Mouse (Mus musculus) liver, postnatal 0 days (tissue): ENCODE results near the gene Spata31d1b.

Experiments used
- CTCF ChIP-seq: sonication (generic); IDR thresholded peaks from 2 replicates; pipeline ENCODE4 v1.5.1; 2016; ENCODE audit warnings: antibody characterized with exemption, low read depth
- EP300 ChIP-seq: IDR thresholded peaks from 2 replicates; pipeline ENCODE4 v1.6.1; 2016; ENCODE audit warnings: antibody characterized with exemption, low read depth, mild to moderate bottlenecking

- no peak for TF ChIP-seq CTCF
- peak; percentile 70 for TF ChIP-seq EP300
Observed at GRCm38 (mm10) chr13:59668501-59669093, 43.5 kb upstream of the Spata31d1b start.
